Mouse (Mus musculus): ENCODE measurements around the gene Trip4.
A peak's percentile ranks its signal among the peaks of the same experiment; 100 is the strongest.

Trip4 gene

DNA sequence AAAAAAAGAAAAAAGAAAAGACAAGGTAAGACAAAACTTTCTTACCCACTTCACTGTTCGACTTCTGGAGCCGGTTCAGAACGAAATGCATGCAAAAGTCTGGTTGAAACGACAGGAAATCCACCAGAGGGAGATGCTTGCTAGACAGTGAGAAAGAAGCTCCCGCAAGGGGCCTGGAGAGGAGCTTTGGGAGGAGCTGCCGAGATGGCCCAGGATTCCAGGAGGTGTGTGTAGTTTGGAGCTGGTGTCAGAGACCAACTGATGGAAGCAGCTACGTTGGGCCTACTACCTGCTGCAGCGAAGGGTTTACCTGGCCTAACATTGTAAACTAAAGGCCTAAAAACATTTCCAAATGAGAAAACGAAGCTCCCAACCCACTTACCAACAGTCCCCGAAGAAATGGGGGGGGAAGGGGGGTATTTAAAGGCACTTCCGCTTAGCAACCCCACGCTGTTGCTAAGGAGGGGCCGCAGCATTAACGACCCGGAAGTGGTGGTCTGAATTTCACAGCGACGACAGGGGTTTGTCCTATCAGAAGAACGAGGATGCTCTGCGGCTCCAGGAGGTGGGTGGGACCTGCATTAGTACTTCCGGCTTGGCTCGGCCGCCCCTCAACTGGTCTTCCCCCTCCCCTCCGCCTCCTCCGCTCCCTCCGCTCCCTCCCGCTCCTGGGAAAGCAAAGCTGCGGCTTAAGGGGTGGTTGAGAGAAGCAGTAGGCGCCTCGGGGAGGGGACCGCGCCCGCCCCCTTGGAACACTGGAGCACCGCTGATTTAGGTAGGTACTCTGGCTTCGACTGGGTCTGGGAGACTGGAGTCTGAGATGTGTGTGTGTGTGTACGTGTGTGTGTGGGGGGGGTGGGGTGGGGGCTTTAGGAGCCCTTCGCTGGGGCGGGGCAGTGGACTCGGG, at the start of gene Trip4, which contains the start of gene Csnk1g1:
TSS of gene Trip4 (minus strand) at position 401 of the 907 bp plus-strand sequence.
TSS of gene Csnk1g1 (plus strand) at position 531 of the 907 bp plus-strand sequence.
- peak; percentile 99 for DNase-seq (ENCODE audit: low read depth, low spot score)

- DNase-seq (ENCODE audit: low read depth, low spot score), result no peak
Observed at GRCm38 (mm10) chr9:65951082-65951587, 42.5 kb upstream of the Trip4 start.

- DNase-seq (ENCODE audit: low read depth, low spot score), result no peak
Observed at GRCm38 (mm10) chr9:65937566-65937965, 29.0 kb upstream of the Trip4 start.

DNA sequence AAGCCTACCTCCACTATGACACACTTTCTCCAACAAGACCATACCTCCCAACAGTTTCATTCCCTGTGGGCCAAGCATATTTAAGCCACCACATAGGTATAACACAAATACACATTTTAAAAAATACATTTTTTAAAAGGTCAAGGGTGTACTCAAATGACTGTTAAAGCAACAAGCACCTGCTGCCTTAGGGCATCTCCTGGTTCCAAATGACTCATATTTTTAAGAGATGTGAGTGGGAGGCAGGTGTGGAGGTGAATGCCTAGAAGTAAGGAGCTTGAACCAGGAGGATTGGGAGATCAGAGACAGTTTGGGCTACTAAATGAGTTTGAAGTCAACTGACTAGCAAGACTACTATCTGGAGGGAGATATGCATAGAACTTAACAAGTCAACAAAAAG, 21.2 kb upstream of the Trip4 start:
- no peak for DNase-seq (ENCODE audit: low read depth, low spot score)

- no peak for DNase-seq (ENCODE audit: low read depth, low spot score)
Observed at GRCm38 (mm10) chr9:65928456-65928855, 19.9 kb upstream of the Trip4 start.

- no peak for DNase-seq (ENCODE audit: low read depth, low spot score)
Observed at GRCm38 (mm10) chr9:65917015-65917414, 8.4 kb upstream of the Trip4 start.

DNA sequence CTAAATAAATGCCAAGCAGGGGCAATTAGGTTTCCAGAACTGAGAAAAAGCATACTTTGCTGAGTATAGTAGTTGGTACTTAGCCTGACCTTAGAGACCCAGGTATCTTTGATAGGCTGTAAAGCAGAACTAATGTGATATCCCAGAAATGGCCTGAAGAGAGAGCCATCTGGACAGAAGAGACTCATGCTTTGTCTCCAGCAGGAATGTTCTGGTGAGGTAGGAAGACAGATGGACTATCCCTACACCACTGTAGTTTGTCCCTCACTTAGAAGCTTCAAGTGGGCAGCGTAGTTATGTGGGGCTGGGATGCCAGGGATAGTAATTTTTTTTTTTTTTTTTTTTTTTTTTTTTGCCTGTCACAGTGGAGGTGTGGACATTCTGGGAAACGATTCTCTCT, 5.4 kb upstream of the Trip4 start:
- no peak for DNase-seq (ENCODE audit: low read depth, low spot score)

DNA sequence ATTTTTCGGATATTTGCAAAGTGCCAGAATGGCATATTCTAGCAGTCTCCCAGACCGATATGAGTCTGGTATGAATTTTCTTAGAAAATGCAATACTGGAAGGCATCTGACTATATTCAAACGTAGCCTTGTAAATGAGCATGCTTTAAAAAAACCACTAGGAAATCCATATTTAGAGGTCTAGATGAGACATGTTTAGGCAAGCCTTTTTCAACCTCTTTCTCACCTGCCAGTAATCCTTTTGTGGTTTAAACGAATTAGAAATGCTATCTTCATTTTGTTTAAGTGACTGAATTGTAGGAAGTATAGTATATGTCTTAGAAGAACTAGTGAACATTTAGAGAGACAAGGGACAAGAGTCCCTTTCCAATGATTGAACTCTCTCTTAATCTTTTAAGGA, 1.2 kb upstream of the Trip4 start:
- no peak for DNase-seq (ENCODE audit: low read depth, low spot score)

- peak; percentile 72 for DNase-seq (ENCODE audit: low read depth, low spot score)
Observed at GRCm38 (mm10) chr9:65909301-65909801, 757 bp upstream of the Trip4 start.

- peak; percentile 48 for DNase-seq (ENCODE audit: low read depth, low spot score)
Observed at GRCm38 (mm10) chr9:65903419-65903818, 5.2 kb downstream of the Trip4 start.

- DNase-seq (ENCODE audit: low read depth, low spot score), result no peak
Observed at GRCm38 (mm10) chr9:65902879-65903278, 5.7 kb downstream of the Trip4 start.

GRCm38 (mm10) chr9:65896977-65897376, 11.6 kb downstream of the Trip4 start:
- no peak for DNase-seq (ENCODE audit: low read depth, low spot score)

GRCm38 (mm10) chr9:65891126-65891525, 17.5 kb downstream of the Trip4 start:
- DNase-seq (ENCODE audit: low read depth, low spot score), result no peak

- DNase-seq (ENCODE audit: low read depth, low spot score), result peak; percentile 62
Observed at GRCm38 (mm10) chr9:65890143-65890628, 18.4 kb downstream of the Trip4 start, which contains the start of gene Pclaf. Gene Pclaf (plus strand): TSS chr9:65890237.

- peak; percentile 95 for DNase-seq (ENCODE audit: low read depth, low spot score)
Observed at GRCm38 (mm10) chr9:65884564-65885315, 23.9 kb downstream of the Trip4 start.

- DNase-seq (ENCODE audit: low read depth, low spot score), result no peak
Observed at GRCm38 (mm10) chr9:65859656-65860055, 48.9 kb downstream of the Trip4 start.

DNA sequence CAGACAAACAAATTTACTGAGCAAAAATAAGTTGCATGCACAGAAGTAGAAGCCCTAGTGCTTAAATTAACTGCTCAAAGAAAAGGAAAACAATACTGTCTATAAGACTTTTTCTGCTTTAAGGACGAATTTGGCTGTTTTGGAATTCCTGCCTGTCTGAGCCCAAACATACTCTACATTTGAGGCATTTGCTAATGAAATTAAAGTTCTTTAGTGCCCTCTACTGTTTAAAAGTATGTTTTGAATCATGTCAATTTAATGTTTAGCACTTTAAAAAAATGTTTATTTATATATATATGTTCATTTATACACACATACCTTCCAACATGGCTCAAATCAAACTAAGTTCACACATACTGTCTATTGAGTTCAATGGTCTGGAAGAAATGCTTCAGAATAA, 58.4 kb downstream of the Trip4 start:
- DNase-seq (ENCODE audit: low read depth, low spot score), result no peak

DNA sequence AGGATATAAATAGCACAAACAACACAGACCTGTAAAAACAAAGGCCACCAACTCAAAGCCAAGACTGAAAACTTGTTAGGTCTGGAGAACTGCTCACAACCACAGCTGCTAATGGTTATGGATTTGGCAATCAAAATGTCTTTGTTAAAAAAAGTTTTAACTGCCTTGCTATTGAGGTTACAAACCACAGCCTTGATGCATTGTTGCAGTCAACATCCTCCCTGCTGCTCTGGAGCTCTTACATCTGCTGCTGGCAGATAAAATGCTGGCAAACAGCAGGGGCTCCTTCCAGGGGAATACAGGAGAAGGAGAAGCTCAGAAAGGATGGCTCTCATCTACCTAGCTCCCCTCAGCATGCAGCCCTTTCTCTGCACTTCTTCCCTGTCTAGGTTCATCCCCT, 60.4 kb downstream of the Trip4 start:
- no peak for DNase-seq (ENCODE audit: low read depth, low spot score)

GRCm38 (mm10) chr9:65844421-65845165, 64.0 kb downstream of the Trip4 start:
- no peak for DNase-seq (ENCODE audit: low read depth, low spot score)

GRCm38 (mm10) chr9:65839841-65840240, 68.8 kb downstream of the Trip4 start:
- no peak for DNase-seq (ENCODE audit: low read depth, low spot score)

GRCm38 (mm10) chr9:65836916-65837315, 71.7 kb downstream of the Trip4 start:
- DNase-seq (ENCODE audit: low read depth, low spot score), result no peak

Data from ZHBTc4 (cell line).